Mouse (Mus musculus) liver (tissue): ENCODE data around the gene Zdhhc5.
A peak's percentile ranks its signal among the peaks of the same experiment; 100 is the strongest.

Source experiments
- DNase-seq: peaks from one replicate; pipeline ENCODE4 v3.0.0-alpha.2; 2020; ENCODE audit warnings: mixed read lengths

Gene Zdhhc5

DNA sequence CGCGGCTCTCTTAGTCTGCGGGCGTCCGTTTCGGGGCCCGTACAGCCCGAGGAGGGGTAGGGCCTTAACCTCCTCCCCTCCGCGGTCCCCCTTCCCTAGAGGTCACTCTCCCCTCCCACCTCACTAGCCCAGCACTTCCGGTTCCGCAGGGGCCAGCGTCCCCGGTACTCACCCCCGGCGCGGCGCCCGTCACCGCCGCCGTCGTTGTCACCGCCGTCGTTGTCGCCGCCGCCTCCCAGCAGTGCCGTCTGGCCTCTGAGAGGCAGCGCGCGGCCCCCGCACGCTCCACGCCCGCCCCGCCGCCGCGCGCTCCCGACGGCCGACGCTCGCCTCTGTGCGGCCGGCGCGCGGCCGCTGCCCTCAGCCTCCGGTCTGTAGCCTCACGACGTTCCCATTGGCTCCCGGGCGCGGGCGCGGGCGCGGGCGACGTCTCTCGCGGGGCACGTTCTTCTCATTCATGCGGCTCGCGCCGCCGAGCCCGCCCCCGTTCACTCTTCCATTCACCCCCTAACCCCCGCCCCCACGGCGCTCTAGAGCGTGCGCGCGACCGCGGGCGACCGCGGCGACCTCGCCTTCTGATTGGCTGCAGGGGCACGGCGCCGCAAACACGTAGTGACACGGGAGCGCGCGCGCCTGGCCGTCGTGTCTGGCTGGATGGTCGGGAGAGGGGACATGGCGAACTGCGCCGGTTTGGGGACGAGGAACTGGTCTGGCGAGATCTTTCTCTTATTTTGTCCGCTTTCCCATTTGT, at the start of gene Zdhhc5:
TSS of gene Zdhhc5 (minus strand) at position 370 of the 751 bp plus-strand sequence.
- peak; percentile 99 for DNase-seq

DNA sequence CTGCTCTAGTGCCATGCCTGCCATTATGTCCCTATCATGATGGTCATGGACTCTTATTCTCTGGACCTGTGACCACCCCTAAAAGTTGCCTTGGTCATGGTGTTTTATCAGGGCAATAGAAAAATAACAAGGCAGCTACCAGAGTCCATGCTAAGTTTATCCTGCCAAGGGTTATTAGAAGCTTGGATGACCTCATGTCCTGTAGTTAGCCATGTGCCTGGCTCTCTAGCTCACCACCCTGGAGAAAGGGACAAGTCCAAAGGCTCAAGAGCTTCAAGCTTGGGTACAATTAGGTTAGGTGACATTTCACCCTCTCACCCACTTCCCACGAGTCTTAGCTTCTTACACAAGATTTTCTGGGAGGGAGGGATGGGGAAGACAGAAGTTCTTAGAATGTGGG, 47.8 kb upstream of the Zdhhc5 start:
- DNase-seq: no peak

DNA sequence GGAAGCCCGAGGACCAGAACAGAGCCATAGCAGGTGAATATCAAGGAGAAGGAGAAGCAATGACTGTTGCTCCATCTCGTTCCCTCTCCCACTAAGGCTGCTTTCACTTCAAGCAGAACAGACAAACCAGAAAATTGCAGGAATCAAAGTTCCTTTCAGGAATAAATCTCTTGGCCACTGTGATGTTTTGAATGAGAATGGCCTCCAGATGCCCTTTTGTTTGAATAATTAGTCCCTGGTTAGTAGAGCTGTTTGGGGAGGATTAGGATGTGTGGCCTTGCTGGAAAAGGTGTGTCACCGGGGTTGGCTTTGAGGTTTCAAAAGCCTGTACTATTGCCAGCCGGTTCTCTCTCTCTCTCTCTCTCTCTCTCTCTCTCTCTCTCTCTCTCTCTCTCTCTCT, 47.3 kb upstream of the Zdhhc5 start:
- DNase-seq: no peak

DNA sequence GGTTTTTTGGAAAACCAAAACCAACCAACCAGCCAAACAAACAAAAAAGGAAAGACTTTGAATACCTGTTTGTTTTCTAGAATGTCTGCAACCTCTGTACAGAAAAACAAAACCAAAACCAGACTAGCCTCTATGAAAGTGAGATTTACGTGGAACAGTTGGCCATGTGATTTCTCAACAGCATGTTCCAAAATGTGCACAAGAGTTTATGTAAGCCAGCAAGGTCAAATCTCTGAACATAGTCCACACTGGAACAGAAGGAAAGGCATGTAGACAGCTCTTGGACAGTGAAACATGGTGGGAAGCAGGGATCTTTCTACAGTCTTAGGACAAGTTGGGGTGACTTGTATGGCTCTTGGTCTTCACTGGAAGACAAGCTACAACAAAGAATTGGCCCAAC, 46.9 kb upstream of the Zdhhc5 start:
- DNase-seq: no peak

DNA sequence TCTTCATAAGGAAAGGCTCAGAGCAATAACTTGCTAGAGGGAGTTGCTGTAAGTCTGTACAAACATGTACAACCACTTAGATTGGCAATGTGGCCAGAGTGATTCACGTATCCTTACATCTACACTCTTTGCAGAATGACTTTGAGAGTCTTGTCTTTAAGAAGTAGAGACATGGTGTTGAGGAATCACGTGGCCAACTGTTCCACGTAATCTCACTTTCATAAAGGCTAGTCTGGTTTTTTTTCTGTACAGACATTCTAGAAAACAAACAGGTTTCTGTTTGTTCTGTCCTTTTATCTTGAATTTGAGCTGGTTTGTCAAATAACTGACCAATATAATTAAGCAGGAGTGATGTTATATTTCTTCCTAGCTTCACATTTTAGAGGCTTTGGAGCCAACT, 46.3 kb upstream of the Zdhhc5 start:
- no peak for DNase-seq

DNA sequence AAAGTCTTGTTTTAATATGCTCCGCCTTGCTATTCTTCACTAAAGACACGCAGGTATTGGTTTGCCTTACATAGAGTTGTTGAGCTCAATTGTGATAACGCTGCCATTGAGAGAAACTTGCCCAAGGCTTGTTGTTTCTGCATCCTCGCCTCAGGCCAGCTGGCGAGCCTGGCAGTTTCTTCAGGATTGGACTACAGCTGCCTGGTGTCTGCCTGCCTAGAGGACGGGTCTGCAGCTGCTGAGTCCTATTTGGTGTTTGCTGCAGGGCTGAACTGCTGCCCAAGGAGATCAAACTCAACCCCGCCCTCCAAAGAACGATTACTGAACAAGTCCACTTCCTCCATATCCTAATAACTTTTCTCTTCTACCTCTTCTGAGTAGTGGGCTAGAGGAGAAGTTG, 45.8 kb upstream of the Zdhhc5 start:
- DNase-seq: no peak

DNA sequence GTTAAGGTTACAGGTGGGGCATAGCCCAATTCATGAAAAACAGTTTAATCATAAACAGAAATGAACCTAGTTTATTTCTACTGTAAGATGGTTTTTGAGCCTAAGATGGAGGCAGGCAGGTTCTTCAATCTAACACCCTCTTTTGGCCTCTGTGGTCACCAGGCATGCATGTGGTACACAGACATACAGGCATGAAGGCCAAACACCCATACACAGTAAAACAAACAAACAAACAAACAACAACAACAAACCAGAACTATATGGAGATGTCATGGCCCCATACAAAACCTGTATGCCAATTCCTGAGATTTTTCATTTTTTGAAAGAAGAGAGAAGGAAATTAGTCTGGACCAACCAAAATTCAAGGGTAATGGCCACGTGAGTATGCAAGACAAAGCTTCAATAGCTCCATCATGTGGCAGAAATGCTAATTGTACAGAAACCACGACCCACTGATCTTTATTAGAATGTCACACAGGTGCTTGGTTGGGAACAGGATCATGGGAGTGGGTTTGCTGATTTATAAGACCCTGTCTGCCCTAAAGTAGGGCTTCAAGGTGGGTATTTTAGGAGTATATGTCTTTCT, 43.7 kb upstream of the Zdhhc5 start:
- DNase-seq: peak; percentile 21

DNA sequence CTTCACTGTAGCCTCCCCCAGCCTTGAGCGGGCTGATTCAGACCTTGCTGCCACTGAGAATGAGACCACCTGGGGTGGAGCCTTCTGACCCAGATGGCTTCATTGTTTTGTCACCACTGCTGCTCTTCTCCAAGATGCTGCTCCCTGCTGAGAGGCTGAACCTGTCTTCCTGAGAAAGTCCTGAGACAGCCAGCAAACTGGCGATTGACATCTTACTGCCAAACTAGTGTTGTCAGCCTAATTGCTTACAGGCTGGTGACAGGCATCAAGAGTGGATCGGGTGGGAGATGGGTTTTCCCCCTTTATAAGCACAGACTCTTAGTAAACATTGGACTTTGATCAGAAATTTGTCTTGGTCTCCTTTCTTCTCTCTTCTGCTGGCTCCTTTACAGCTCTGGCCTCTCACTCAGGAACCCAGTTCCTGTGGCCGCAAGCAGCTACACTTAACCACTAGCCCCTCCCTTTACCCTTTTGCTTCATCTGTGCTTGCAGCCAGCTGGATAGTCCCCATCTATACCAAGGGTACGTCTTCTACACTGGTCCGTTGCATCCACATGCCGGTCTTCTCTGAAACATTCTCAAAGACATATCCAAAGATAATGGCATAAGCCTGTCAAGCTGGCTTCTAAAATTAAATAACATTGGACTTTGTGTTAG, 42.2 kb upstream of the Zdhhc5 start:
- no peak for DNase-seq

DNA sequence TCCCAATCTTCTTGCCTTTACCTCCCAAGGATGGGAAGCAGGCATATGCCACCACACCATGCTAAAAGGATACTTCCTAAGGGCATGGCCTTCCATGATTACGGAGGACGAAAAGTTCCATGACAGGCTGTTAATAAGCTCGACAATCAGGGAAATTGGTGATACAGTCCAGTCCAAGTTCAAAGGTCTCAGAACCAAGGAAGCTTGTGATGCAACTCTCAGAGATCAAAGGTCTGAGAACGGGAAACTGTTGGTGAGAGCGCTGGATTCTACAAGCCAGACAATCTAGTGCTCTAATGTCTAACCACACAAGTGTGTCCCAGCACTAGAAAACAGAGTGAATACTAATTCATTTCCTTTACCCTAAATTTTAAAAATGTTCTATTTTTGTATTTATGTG, 41.3 kb upstream of the Zdhhc5 start:
- DNase-seq: no peak

DNA sequence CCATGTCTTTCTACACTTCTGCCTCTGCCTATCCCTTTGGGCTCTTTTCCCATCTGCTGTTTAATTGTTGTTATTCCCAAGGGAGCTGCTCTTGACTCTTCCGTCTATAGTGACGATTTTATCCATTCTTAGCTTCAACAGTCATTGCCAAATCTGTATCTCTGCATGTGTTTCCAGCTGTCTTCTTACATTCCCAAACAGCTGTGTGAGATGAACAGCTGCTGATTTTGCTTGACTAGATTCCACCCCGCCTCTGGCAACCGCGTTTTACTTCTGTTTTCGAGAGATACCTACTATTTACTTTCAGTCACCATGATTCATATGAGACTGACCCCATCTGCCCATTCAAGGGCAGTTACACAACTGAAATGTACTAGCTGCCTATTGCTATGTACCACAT, 35.1 kb upstream of the Zdhhc5 start:
- no peak for DNase-seq

DNA sequence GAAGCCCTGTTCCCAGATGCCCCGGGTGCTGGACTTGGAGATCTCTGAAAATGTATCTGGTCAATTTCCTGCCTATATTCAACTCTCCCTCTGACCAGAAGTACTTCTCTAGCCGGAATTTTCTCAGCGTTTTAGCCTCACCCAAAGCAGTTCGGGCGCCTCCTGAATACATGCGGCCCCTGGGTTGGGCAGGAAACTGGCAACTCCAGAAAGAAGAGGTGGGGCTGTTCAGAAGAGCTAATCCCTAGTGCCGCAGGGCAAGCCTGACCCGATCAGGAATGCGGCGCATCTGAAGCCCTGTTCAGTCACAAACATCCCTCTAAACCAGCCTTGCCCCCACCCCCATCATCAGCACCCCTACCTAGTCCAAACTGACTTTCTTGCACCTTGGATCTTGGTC, 29.1 kb upstream of the Zdhhc5 start:
- DNase-seq: peak; percentile 57

DNA sequence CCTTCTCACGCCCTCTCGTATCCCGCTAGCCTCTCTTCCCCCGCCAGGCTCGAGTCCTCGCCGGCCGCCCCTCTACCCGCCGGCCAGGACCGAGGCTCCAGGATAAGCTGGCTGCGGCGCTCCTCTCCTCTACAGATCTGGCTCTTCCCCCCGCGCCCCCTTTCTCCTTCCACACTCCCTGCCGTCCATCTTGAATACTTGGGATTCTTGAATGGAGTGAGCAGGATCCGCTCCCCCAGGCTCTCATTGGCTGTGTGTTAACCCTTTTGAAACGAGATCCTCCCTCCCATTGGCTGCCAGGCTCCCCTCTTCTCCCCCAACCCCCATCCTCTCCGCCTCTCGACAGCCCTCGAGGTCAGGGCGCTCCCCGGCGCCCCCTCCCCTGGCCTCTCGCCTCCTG, 28.6 kb upstream of the Zdhhc5 start, which contains the start of gene Gm19426:
TSS of gene Gm19426 (minus strand) at position 95 of the 400 bp plus-strand sequence.
- DNase-seq: peak; percentile 88

DNA sequence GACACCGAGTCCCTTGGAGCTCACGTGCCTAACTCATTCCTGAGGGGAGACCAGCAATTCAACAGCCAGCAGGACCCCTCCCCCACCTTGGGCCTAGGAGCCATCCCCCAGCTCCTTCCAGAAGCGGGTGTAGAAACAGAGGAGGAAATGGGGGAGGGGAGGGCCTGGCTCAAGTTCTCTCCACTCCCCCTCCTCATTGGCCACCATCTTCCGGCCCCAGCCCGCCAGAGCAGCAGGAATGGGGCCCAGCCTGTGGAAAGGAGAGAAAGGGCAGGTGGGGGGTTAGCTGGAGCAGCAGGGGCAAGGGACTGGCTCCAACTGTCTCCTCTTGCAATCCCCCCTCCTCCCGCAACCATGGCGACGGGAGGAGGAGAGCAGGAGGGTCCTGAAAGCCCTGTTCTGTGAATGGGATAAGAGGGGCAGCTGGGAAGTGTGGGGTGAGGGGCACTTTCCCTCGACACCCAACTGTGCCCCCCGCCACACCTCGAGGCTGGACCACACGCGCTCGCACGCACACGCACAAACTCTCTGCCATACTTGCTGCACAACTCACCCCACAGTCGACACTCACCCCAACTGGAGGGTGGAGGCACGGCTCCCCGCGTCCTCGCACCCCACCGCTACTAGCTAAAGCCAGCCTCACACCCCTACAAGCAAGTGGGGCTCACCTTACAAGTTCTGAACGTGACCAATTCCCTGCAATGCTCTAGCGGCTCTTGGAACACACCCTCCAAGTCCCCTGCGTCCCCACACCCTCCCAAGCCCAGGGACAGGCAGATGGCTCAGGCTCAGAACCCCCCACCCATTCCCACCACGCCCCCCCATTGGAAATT, 27.7 kb upstream of the Zdhhc5 start:
- DNase-seq: peak; percentile 78

DNA sequence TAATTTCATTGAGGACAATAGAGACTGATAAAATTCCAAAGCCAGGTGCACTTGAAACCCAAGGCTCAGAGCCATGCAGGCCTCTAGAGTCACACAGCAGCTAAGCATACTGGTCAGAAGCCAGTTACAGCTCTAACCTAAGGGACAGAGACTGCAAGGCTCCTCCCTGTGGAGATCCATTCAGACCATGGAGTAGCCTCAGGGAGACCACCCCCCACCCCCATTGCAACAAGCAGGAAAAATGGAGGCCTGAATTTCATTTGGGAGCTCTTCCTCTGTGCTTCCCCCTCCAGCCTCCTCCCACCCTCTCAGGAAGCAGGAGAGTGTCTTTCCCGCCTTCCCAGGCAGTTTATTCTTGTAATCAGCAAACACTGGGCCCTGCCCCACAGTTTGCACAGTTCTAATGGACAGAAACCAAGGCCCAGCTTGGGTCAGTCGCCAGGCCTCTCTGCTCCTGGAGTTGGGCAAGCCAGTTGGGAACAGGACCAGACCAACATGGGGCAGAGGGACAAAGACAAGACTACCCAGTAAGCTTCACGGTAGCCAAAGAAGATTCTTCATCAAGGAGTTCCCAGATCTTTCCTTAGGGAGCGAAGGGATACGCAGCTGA, 27.0 kb upstream of the Zdhhc5 start:
- peak; percentile 39 for DNase-seq

DNA sequence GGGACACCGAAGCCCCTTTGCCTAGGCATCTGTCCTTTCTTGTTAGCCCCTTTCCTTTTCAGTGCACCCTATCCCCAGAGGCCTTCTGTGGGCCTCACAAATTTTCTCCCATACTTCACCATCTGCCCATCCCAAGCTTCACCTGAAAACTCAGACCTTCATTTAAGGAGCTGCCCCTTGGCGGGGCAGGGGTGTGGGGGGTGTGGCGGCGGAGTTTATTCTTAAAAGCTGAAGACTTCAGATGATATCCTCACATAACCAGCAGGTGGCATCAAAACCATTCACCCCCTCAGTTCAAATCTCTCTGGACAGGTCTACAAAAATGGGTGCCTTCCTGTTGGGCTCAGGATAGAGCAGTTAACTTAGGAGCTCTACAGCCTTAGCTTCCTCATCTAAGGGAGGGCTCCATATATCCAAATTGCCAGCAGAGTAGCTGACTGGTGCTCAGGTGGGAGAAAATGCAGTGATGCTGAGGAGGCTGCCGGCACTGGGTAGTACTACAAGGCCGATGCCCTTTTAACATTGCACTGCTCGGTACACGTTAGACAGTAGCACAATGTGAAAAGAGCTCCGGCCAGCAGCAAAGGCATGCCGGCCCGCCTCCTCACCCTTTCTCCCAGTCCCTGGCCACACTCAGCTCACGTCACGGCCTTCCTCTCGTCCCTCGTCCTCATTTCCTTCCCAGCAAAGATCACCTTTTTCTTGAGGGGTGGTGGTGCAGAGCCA, 25.8 kb upstream of the Zdhhc5 start:
- DNase-seq: peak; percentile 49

DNA sequence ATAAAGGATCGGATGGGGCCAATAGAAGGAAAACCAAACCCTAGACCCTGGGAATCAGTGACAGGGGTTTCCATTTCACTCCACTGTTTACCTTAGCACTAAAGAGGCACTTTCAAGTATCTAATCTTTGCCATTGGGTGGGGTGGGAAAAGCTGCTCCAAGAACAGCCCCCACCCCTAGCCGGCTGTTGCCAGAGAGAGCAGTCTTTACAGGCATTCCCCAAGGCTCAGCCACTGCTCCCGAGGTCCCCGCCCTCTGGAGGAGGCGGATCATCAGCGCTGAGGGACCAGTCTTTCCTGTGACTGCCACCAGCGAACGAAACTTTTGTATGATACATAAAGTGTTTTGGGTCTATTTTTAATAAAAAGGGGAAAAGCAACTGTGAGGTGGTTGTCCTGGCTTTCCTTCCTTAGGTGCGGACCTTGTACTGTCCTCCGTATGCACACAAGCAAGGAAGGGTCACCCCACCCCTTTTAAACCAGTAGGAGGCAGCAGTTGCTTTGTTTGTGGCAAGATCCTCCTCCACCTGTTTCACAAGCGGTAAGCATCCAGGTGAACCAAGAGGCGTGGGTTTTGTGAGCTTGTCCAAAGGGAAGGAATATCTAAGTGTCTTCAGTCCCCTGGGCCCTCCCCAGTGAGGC, 23.4 kb upstream of the Zdhhc5 start:
- peak; percentile 76 for DNase-seq

DNA sequence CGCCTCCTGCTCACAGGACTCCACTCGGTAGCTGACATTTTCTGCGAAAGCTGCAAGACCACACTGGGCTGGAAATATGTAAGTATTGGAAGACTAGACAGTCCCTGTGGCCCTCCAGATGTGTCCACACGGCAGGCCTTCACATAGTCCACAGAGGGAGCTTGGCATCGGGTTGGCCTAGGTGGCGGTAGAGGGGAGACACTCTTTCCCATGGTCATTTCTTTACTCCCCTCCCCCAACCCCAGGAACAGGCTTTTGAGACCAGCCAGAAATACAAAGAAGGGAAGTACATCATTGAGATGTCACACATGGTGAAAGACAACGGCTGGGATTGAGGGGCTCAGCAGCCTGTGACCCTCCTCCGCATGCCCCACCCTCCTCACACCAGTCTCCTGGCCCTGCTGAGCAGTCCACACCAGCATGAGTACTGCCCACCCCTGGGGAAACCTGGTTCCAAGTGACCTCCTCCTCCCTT, 22.5 kb upstream of the Zdhhc5 start:
- peak; percentile 52 for DNase-seq

DNA sequence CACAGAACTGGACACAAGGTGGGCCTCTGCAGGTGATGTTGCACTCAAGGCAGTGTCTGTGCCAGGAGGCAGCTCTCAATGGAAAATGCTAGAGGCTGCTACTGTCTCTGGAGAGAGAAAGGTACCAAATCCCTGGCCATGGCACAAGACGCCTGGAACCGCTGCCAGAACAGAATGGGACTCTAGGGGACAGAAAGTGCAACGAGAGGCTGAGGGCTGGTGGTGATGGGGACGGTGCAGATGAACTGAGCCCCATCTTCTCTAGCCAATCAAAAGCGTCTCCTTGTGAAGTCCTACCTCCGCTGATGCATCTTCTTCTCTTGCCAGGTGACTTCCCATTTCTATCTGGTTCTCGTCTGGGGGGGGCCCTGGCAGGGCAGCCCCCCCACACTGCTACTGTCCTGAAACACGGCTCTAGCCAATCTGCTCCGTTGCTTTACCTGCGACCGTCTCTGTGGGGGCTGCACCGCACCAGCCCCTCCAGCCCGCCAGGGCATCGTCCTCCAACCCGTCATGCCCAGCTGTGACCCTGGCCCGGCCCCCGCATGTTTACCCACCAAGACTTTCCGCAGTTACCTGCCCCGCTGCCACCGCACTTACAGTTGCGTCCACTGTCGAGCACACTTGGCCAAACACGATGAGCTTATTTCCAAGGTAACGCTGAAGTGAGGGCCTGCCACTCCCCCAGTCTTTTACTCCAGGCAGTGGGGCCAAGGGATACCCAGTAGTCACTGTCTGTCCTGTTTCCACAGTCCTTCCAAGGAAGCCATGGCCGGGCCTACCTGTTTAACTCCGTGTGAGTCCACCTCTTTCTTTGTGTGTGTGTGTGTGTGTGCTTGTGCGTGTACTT, 21.6 kb upstream of the Zdhhc5 start:
- DNase-seq: peak; percentile 45

DNA sequence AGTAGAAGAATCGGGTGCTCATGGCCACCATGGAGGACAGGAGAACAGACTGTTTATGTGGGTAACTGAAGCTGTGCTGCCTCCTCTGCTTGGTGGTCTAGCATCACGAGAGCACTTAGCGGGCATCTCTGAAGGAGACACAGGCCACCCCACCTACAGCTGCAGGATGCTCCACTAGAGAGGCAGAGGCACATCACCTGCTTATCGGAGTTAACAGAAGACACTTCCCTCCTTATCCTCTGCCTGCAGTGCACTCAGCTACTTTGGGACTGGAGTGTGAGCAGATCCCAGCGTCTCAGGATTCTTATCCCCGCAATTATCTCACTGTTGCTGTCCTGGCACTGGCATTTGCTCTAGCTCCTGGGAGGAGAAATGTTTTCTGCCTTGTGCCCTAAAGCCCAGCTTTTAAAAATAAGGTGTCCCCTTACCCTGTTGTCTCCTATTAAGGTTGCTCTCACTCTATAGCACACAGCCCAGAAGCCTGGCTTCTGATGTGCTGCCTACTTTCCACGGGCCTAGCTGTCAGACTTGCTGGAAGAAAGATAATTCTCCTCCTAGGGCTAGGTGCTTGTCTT, 20.5 kb upstream of the Zdhhc5 start:
- DNase-seq: peak; percentile 89

DNA sequence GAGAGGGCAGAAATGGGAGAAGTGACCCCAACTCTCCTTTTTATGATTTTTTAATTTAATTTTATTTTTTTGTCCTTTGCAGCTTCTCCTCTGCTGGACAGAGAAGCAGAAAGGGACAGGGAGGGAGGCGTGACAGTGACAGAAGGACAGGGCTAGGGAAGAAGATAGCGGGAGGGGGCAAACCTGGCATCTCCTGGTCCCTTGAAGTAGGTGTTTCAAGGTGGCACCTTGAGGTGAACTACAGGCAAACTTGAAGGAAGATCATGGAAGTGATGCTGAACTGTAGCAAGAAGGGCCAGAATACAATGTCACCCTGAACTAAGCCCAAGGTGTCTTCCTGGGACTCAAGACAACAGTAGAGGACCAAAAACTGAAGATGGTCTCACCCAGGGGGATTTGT, 19.9 kb upstream of the Zdhhc5 start:
- DNase-seq: peak; percentile 60
